Mouse (Mus musculus) telencephalon, adult 2 months (tissue): ENCODE results near the gene Lpar3.
A peak's percentile ranks its signal among the peaks of the same experiment; 100 is the strongest.

ENCODE experiments used
- DNase-seq: peaks from one replicate; pipeline ENCODE4 v3.0.0-alpha.2; 2011; ENCODE audit warnings: low read depth, low spot score

The Lpar3 gene

GRCm38 (mm10) chr3:146307886-146308285 lies 87.1 kb downstream of the Lpar3 start:
- DNase-seq: no peak

- DNase-seq: no peak
Observed at GRCm38 (mm10) chr3:146309586-146309985, 88.8 kb downstream of the Lpar3 start.

GRCm38 (mm10) chr3:146311121-146311538 lies 90.4 kb downstream of the Lpar3 start:
- no peak for DNase-seq

GRCm38 (mm10) chr3:146315414-146315813 lies 94.7 kb downstream of the Lpar3 start:
- no peak for DNase-seq

- no peak for DNase-seq
Observed at GRCm38 (mm10) chr3:146316293-146316692, 95.5 kb downstream of the Lpar3 start.

- no peak for DNase-seq
Observed at GRCm38 (mm10) chr3:146317366-146317765, 96.6 kb downstream of the Lpar3 start.

- no peak for DNase-seq
Observed at GRCm38 (mm10) chr3:146317911-146318310, 97.1 kb downstream of the Lpar3 start.

GRCm38 (mm10) chr3:146318520-146318938 lies 97.8 kb downstream of the Lpar3 start:
- no peak for DNase-seq

GRCm38 (mm10) chr3:146318987-146319386 lies 98.2 kb downstream of the Lpar3 start:
- no peak for DNase-seq

GRCm38 (mm10) chr3:146319503-146319902 lies 98.7 kb downstream of the Lpar3 start:
- no peak for DNase-seq

GRCm38 (mm10) chr3:146324949-146325348 lies 104.2 kb downstream of the Lpar3 start:
- DNase-seq: no peak

GRCm38 (mm10) chr3:146326743-146327536 lies 106.2 kb downstream of the Lpar3 start:
- DNase-seq: no peak

- DNase-seq: peak; percentile 90
Observed at GRCm38 (mm10) chr3:146327537-146328255, 106.9 kb downstream of the Lpar3 start.

- DNase-seq: no peak
Observed at GRCm38 (mm10) chr3:146328749-146329148, 108.0 kb downstream of the Lpar3 start.

- DNase-seq: no peak
Observed at GRCm38 (mm10) chr3:146331819-146332218, 111.1 kb downstream of the Lpar3 start.

- no peak for DNase-seq
Observed at GRCm38 (mm10) chr3:146333270-146333669, 112.5 kb downstream of the Lpar3 start.

GRCm38 (mm10) chr3:146334070-146334469 lies 113.3 kb downstream of the Lpar3 start:
- DNase-seq: no peak
